Mouse (Mus musculus) embryonic fibroblast, embryonic 13.5 days (primary cell): ENCODE measurements around the gene Slc24a4.

Source experiments
- CTCF ChIP-seq: IDR thresholded peaks from 2 replicates; pipeline ENCODE4 v1.5.1; 2011; ENCODE audit warnings: mild to moderate bottlenecking, control low read depth, low read length, moderate library complexity, borderline replicate concordance; ENCODE audit not compliant: insufficient read depth
- POLR2A ChIP-seq: IDR thresholded peaks from 2 replicates; pipeline ENCODE4 v1.6.1; 2011; ENCODE audit warnings: low read depth, mild to moderate bottlenecking, control low read depth, low read length, moderate library complexity

GRCm38 (mm10) chr12:102092342-102093094 lies 36.0 kb upstream of the Slc24a4 start:
- TF ChIP-seq CTCF = no peak
- TF ChIP-seq POLR2A = no peak
